Mouse (Mus musculus): ENCODE data around the gene Elf5. TPM values are rescaled to one million over a fixed set of nuclear protein-coding genes. Genes with fewer than 3 reads are reported as not detected.

Gene Elf5
- total RNA-seq, 4 experiments from 2014 or later = not detected

DNA sequence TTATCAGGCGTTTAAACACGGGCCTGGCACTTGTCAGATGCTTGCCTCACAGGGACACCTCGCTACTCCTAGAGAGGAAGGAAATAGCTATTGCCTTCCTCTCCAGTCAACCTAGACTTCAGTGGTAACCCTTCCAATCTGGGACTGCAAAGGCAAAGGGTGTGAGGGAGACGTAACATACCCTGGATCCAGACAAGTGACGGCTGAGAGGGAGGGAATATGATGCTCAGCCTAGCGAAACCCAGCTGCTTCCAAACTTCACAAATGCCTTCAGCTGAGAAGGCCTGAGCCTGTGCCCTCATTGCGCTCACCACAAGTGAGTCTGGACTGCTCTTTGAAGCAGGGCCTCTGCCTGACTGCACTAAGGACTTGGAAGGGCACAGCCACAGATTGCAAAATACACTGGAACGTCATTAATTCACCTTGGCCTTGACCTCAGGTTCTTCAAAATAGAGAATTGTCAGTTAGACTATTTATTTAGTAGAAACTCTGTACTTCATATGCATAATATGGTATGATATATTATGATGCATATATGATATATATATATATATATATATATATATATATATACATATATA lies 21.3 kb downstream of the Elf5 start:
- no peak for DNase-seq (ENCODE audit: low spot score)

GRCm38 (mm10) chr2:103435110-103435509 lies 23.6 kb downstream of the Elf5 start:
- no peak for DNase-seq (ENCODE audit: low spot score)

DNA sequence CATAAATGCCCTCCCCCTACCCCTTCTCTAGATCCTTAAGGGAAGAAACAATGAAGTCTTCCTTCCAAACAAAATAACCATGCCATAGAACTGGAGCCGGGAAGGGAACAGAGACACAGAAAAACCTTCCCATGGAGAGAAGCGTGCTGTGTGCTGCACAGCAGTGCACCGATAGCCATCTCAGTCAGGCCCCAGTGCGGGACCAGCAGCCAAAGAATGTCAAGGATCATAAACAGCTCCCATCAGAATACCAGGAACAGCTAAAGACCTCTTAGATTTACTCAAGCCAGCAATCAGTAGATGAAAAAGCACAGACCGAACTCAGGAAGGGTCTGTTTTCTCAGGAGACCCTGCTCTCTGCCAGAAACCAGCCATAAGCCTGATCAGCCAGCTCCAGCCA lies 25.0 kb downstream of the Elf5 start:
- DNase-seq (ENCODE audit: low spot score) = no peak

DNA sequence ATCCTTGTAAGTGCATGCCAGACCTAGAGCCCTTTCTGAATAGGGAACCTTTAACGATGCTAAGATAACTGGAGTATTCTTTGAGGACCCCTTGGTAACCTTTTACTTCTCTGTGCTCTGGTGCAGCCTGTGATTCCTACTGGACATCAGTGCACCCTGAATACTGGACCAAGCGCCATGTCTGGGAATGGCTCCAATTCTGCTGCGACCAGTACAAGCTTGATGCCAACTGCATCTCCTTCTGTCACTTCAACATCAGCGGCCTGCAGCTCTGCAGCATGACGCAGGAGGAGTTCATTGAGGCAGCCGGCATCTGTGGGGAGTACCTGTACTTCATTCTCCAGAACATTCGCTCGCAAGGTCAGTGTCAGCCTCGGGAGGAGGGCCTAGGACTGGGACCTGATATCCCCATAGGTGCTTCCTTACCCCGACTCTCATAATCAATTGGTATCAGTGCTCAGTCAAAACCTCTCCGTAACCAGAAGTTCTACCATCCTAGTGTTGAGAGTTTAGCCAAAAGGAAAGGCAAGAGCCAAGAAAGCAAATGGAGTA lies 27.7 kb downstream of the Elf5 start:
- no peak for DNase-seq (ENCODE audit: low spot score)

DNA sequence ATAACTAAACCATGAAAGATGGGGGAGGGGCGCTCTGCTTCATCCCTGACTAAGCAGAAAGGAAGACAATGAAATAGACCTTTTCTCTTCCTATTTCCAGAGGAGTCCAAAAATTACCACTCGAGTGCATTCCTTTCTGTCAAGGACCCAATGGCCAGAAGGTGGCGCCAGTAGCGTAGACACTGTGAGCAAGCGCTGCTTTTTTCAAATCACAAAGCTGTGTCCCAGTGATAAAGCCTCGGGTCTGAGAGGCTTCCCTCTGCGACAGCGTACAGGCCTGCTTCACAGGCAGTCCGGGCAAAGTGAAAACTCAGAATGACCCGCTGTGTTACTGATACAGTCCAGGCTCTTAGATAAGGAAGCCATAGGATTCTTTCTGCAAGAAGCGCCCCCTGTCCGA lies 28.2 kb downstream of the Elf5 start:
- peak; percentile 41 for DNase-seq (ENCODE audit: low spot score)

DNA sequence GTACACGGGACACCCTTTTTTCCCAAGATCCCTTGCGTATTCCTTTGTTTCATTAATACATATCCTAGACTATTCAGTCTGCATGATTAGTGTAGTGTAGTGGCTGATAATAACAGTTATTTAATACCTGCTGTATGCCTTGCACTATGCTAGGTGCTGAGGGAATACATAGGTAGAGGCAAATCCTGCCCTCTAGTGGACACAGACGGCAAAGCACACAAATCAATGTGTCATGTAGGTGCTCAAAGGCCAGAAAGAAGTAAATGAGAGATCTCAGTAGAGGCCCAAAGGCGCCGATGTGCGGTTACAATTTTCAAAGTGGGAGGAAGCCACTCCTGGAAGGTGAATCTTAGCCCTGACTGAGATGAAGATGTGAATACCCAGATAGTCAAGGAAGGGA lies 34.3 kb downstream of the Elf5 start:
- peak; percentile 10 for DNase-seq (ENCODE audit: low spot score)

GRCm38 (mm10) chr2:103446326-103446725 lies 34.8 kb downstream of the Elf5 start:
- no peak for DNase-seq (ENCODE audit: low spot score)

DNA sequence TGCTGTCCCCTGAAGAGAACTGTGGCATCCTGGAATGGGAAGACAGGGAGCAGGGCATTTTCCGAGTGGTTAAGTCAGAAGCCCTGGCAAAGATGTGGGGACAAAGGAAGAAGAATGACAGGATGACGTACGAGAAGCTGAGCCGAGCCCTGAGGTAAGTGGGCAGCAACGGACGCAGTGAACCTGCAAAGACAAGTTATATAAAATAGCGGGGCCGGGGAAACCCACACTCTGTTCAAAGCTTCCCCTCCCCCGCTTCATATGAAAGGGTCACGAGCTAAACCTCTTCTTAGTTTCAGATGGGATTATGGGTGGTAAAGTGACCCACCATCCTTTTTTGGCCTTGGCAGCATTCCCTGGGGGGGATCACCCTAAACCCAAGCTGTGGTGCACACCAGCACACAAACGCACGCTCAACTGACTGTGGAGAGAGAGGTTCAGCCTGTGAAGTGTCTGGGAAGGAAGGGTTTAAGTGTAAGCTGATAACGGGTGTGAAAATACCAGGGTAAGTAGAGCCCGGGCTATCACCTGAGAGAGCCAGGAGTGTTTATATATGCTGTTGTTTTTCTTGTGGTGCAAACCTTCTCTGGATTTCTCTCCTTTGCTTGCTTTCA lies 37.6 kb downstream of the Elf5 start:
- no peak for DNase-seq (ENCODE audit: low spot score)

DNA sequence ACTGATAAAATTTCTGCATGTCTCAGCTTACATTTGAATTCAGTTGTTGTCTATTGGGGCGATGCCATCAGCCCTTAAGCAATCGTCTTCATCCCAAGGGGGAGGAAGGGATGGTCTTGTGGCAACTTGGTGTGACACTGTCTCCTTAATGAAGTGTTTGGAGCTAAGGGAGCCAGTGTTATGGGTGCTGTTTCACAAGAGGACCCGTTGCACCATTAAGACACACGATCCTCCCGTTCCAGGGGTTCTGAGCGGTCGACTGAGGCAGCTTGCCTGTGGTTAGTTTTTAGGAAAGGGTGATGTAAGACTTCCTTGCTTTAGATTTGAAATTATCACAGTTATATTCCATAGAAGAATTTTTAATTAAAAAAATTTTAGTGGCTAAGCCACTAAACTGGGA lies 38.3 kb downstream of the Elf5 start:
- no peak for DNase-seq (ENCODE audit: low spot score)

GRCm38 (mm10) chr2:103450267-103450666 lies 38.8 kb downstream of the Elf5 start:
- no peak for DNase-seq (ENCODE audit: low spot score)

- no peak for DNase-seq (ENCODE audit: low spot score)
Measured at GRCm38 (mm10) chr2:103452550-103452949, 41.1 kb downstream of the Elf5 start.

DNA sequence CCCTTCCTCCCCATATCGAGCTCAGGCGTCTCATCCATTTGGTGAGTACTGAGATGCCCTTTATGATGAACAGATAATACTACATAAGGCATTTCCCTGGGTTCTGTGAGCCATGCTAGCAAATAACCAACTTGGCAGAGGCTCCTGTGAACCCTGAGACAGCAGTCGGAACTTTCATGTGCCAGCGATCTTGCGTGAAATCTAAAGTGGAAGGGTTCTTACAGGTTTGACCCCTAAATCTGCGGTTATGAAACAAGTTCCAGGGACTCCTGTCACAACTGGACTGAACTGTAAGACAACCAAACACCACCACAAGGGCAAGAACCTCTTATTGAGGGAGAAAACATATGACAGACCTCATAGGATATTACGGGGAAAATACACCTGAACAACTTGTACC lies 44.3 kb downstream of the Elf5 start:
- DNase-seq (ENCODE audit: low spot score) = no peak

- peak; percentile 75 for DNase-seq (ENCODE audit: low spot score)
Measured at GRCm38 (mm10) chr2:103456646-103457045, 45.2 kb downstream of the Elf5 start.

GRCm38 (mm10) chr2:103457048-103457447 lies 45.6 kb downstream of the Elf5 start:
- DNase-seq (ENCODE audit: low spot score) = no peak

DNA sequence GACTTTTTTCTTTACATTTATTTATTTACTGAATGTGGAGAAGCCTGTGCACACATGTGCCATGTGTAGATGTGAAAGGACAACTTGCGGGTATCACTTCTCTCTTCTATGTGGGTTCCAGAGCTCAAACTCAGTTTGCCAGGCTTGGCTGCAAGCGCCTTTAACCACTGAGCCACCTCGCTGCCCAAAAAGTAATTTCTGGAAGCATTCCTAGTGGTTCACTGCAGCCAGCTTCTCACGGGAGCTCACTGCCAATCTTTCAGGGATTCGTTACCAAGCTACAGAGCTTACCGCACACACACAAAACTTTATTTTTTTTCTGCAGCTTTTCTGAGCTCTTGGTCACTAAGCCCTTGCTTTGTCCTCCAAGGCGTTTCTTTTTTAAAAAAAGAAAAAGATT lies 46.1 kb downstream of the Elf5 start:
- DNase-seq (ENCODE audit: low spot score) = peak; percentile 16

GRCm38 (mm10) chr2:103459069-103459468 lies 47.6 kb downstream of the Elf5 start:
- no peak for DNase-seq (ENCODE audit: low spot score)

GRCm38 (mm10) chr2:103461210-103461609 lies 49.7 kb downstream of the Elf5 start:
- DNase-seq (ENCODE audit: low spot score) = no peak

- DNase-seq (ENCODE audit: low spot score) = no peak
Measured at GRCm38 (mm10) chr2:103461743-103462142, 50.3 kb downstream of the Elf5 start.

DNA sequence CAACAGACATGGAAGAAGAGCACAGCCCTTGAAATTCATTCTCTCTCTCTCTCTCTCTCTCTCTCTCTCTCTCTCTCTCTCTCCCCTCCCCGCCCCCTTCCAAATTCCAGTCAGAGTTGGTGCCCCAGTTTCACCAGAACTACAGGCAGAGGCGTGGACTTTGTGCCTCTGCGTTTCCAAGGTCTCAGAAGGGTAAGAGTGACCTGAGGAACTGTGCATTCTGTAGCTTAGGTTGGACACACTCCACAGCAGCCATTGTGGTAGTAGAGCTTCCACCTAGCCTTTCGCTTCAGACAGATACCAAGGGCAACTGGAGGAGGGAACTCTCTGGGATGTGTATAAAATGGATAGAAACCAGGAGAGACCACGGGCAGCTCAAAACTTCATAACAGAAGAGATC lies 51.3 kb downstream of the Elf5 start:
- DNase-seq (ENCODE audit: low spot score) = no peak

GRCm38 (mm10) chr2:103464524-103464923 lies 53.0 kb downstream of the Elf5 start:
- no peak for DNase-seq (ENCODE audit: low spot score)

- no peak for DNase-seq (ENCODE audit: low spot score)
Measured at GRCm38 (mm10) chr2:103465429-103465828, 53.9 kb downstream of the Elf5 start.

GRCm38 (mm10) chr2:103466272-103466671 lies 54.8 kb downstream of the Elf5 start:
- DNase-seq (ENCODE audit: low spot score) = no peak

DNA sequence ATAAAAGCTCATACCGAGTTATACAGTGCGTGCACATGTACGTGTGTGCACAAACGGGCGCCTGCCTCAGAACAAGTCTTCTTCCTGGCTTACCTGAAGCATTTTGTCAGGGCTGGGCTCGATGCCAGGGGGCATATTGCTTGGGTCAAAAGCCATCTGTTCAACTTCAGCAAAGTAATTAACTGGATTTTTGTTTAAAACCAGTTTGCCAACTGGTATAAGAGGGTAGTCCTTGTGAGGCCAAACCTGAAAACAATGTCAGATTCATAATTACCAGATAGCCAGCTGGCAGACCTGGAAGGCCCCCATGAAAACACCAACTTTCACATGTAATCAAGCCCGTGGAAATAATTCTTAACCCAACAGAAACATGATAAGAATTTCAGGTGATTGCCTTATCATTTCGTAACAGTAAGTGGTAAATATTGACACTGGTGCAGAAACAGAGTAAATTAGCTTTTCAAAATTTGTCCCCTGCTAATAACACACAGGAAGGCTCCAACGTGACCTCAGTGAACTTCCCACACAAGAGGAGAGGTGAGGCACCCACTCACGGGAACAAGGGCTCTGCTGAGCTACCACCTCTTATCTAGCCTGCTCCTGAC lies 55.6 kb downstream of the Elf5 start:
- DNase-seq (ENCODE audit: low spot score) = no peak

All from heart, adult 8-10 months (tissue).